Mouse (Mus musculus) ES-Bruce4 (cell line): ENCODE measurements around the gene Olfr71. TPM values are rescaled to one million over a fixed set of nuclear protein-coding genes. Genes with fewer than 3 reads are reported as not detected.

ENCODE experiments used
- H3K27ac ChIP-seq: 2 replicates; pipeline ENCODE4 v1.5.1; 2012; ENCODE audit warnings: low read length, inconsistent platforms; ENCODE audit not compliant: insufficient read depth
- H3K27me3 ChIP-seq: 2 replicates; pipeline ENCODE4 v1.6.1; 2012; ENCODE audit warnings: mild to moderate bottlenecking, low read length, inconsistent platforms; ENCODE audit not compliant: control insufficient read depth, poor library complexity, insufficient read depth, severe bottlenecking
- H3K36me3 ChIP-seq: 2 replicates; pipeline ENCODE4 v1.6.1; 2012; ENCODE audit warnings: inconsistent platforms, mild to moderate bottlenecking, low read length, moderate library complexity; ENCODE audit not compliant: control insufficient read depth, poor library complexity, insufficient read depth, severe bottlenecking
- H3K4me1 ChIP-seq: one replicate; pipeline ENCODE4 v1.8.1; 2011; ENCODE audit warnings: low read length; ENCODE audit not compliant: control insufficient read depth, insufficient read depth
- H3K4me3 ChIP-seq: 2 replicates; pipeline ENCODE4 v1.5.1; 2011; ENCODE audit warnings: low read depth, mild to moderate bottlenecking, low read length
- H3K9ac ChIP-seq: 2 replicates; pipeline ENCODE4 v1.6.1; 2012; ENCODE audit warnings: low read depth, mild to moderate bottlenecking, inconsistent platforms; ENCODE audit not compliant: poor library complexity, severe bottlenecking
- H3K9me3 ChIP-seq: replicated peaks from 2 replicates; pipeline ENCODE4 v1.6.1; 2012; ENCODE audit warnings: mild to moderate bottlenecking, low read length, inconsistent platforms; ENCODE audit not compliant: control insufficient read depth, poor library complexity, insufficient read depth, severe bottlenecking
- CTCF ChIP-seq: IDR thresholded peaks from one replicate; pipeline ENCODE4 v1.8.1; 2011; ENCODE audit warnings: low read depth, low read length
- EP300 ChIP-seq: IDR thresholded peaks from 2 replicates; pipeline ENCODE4 v1.6.1; 2011; ENCODE audit warnings: low read depth, low read length; ENCODE audit not compliant: insufficient read depth
- POLR2A ChIP-seq: IDR thresholded peaks from one replicate; pipeline ENCODE4 v1.8.1; 2011; ENCODE audit warnings: low read length; ENCODE audit not compliant: insufficient read depth
- polyA plus RNA-seq: library from polyadenylated mRNA; stranded (reverse); fragments of >200 nt; gene quantifications from 2 replicates; pipeline ENCODE4 v1.2.4, GENCODE M21; 2011; ENCODE audit warnings: low read depth; ENCODE audit not compliant: missing spikeins, insufficient read depth, insufficient read length

Olfr71 gene
- polyA plus RNA-seq, 1 experiment, result not detected

DNA sequence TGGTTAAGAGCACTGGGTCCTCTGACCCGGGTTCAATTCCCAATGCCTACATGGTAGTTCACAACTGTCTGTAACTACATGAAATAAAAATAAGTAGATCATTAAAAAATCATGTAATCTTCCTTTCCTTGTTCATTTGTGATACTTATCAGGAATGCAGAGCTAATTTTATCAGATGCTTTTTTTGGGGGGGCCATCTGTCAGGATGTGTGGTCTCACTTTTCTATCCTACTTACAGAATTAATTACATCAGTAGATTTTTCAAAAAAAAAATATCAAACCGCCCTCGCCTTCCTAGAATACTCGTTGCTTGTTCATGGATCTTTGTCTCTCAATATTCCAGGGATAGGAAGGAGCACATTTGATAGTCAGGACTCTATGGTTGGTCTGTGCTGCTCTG lies 12.1 kb upstream of the Olfr71 start:
- Histone ChIP-seq H3K27me3 (no peaks in the 10 kb centered on the region), H3K4me1 (no peaks in the 10 kb centered on the region), H3K9me3 (no peaks in the 10 kb centered on the region), H3K27ac (no peak overlapping the region), H3K36me3 (no peaks in the 10 kb centered on the region), H3K4me3 (no peak overlapping the region), H3K9ac (no peak overlapping the region)
- TF ChIP-seq EP300, result no peak
- TF ChIP-seq POLR2A, result no peak
- TF ChIP-seq CTCF, result no peak

DNA sequence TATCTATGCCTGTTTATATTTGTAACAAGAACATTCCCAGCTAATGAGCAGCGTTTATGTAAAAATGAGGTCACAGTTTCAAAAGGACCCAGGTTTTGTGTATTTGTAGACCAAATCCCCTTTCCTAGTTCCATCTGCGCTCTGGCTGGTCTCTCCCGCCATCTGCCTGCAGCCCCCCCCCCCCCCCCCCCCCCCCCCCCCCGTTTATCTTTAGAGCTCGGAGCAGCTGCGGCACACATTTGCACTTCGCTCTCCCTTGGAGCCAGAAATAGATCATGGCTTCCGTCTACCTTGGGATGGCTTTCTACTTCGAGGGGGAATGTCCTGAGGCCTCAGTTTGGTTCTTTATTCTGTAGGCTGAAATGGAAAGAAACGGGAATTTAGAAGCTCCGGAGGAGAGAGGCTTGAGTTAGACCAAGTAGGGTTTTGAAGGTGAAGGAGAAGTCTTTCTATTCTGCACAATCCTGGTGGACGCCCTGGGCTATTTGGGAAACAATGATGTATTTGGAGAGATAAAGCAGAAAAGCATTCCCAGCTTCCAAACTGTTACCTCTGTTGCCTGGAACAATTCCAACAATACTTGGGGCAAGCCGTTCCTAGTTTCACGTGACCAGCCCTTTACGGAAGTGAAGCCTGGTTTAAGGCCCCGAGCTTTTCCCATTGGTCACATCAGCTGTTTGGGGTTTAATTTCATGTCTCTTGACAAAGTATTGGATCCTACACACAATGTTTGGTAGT lies 10.6 kb upstream of the Olfr71 start:
- no peaks in the 10 kb centered on the region for H3K9me3 ChIP-seq
- no peaks in the 10 kb centered on the region for H3K4me1 ChIP-seq
- no peak overlapping the region for H3K27ac ChIP-seq
- no peaks in the 10 kb centered on the region for H3K36me3 ChIP-seq
- H3K9ac ChIP-seq, result no peak overlapping the region
- H3K4me3 ChIP-seq, result no peak overlapping the region
- H3K27me3 ChIP-seq, result no peaks in the 10 kb centered on the region
- no peak for TF ChIP-seq POLR2A
- no peak for TF ChIP-seq CTCF
- TF ChIP-seq EP300, result no peak

DNA sequence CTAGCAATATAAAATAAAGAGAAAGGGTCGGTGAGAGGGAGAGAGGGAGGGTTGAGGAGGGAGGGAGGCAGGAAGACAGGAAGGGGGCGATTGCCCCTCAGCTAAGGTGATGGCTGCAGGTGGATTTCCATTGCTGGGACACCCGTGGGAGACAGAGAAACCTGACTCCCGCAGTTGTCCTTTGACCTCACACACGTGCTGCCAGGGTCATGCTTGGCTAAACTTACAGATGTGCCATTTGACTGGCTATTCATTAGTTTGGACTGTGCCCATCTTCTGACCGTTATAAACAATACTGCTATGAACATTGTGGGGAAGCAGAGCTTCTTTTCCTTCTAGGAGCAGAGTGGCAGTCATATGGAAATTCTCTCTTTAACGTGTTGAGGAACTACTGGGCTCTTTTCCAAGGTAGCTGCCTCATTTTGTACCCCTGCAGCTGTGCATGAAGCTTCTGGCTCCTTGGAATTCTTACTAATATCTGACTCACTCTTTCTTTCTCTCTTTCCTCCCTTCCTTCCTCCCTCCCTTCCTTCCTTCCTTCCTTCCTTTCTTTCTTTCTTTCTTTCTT lies 3.7 kb upstream of the Olfr71 start:
- H3K27me3 ChIP-seq, result no peaks in the 10 kb centered on the region
- TF ChIP-seq EP300 (no peak), CTCF (no peak), POLR2A (no peak)
- no peak overlapping the region for H3K27ac ChIP-seq
- no peak overlapping the region for H3K9ac ChIP-seq
- no peak overlapping the region for H3K4me3 ChIP-seq
- no peaks in the 10 kb centered on the region for H3K36me3 ChIP-seq
- H3K9me3 ChIP-seq, result no peaks in the 10 kb centered on the region
- H3K4me1 ChIP-seq, result no peaks in the 10 kb centered on the region

DNA sequence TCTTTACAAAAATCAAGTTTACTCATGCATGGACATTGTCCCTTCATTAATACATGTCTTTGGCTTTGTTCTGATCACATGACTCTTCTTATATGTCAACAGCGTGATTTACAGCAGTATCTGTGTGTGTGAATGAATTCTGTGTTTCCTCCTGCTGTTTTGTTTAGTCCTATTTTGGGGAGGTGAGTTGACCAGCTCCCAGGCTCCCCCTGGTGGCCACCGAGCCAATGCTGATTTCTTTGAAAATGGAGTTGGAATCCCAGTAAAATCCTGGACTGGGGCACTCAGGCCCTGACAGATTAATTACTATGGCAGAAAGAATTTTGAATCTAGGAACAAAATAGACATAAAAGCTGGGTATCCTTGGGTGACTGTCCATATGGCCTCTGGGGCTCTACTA lies 1.8 kb upstream of the Olfr71 start:
- H3K4me3 ChIP-seq, result no peak overlapping the region

DNA sequence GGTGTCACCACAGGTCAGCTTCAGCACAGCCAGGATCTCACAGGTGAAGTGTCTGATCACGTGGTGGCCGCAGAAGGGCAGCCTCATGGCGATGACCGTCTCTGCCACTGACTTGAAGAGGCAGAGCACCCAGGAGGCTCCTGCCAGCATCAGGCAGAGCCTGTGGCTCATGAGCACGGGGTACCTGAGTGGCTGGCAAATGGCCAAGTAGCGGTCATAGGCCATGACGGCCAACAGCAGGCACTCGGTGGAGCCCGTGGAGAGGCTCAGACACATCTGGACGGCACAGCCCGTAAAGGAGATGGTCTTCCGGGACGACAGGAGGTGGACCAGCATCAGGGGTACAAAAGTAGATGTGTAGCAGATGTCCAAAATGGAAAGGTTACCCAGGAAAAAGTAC lies 4.1 kb downstream of the Olfr71 start:
- Histone ChIP-seq H3K4me1 (no peaks in the 10 kb centered on the region), H3K9me3 (no peaks in the 10 kb centered on the region), H3K36me3 (no peaks in the 10 kb centered on the region), H3K4me3 (no peak overlapping the region), H3K27ac (no peak overlapping the region), H3K27me3 (no peaks in the 10 kb centered on the region), H3K9ac (no peak overlapping the region)
- TF ChIP-seq POLR2A (no peak), EP300 (no peak), CTCF (no peak)

More for the DNA sequence above, 1.8 kb upstream of the Olfr71 start:
- H3K27me3 ChIP-seq, result no peaks in the 10 kb centered on the region
- no peak overlapping the region for H3K9ac ChIP-seq
- H3K27ac ChIP-seq, result no peak overlapping the region
- TF ChIP-seq POLR2A, result no peak
- peak; percentile 77 for TF ChIP-seq CTCF
- no peak for TF ChIP-seq EP300
- H3K4me1 ChIP-seq, result no peaks in the 10 kb centered on the region
- no peaks in the 10 kb centered on the region for H3K9me3 ChIP-seq
- H3K36me3 ChIP-seq, result no peaks in the 10 kb centered on the region

DNA sequence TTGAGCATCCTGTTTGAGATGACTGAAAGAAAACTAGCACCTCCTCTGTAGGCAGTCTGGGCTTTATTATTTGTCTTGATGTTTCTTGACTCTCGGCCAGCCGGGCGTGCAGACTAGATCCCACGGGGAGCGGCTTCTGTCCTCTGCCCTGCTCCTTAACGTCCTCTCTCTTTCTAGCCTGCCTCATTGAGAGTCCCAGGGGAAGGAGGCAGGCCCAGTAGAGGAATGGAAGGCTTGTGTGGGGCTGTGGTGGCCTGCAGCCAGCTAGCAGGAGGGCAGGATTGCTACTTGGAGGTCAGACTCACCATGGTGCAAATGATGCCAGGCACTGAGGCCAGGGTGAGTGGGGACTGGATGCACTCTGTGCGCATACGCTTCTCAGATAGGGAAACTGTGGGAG lies 6.2 kb downstream of the Olfr71 start:
- H3K4me3 ChIP-seq, result no peak overlapping the region
- TF ChIP-seq EP300, result no peak
- TF ChIP-seq CTCF, result no peak
- no peak for TF ChIP-seq POLR2A
- no peaks in the 10 kb centered on the region for H3K4me1 ChIP-seq
- H3K9ac ChIP-seq, result no peak overlapping the region
- H3K9me3 ChIP-seq, result no peaks in the 10 kb centered on the region
- no peaks in the 10 kb centered on the region for H3K36me3 ChIP-seq
- no peaks in the 10 kb centered on the region for H3K27me3 ChIP-seq
- H3K27ac ChIP-seq, result no peak overlapping the region
